Mouse (Mus musculus): ENCODE data around the gene Ascl1. TPM values are rescaled to one million over a fixed set of nuclear protein-coding genes. Genes with fewer than 3 reads are reported as not detected.
A peak's percentile ranks its signal among the peaks of the same experiment; 100 is the strongest.

Gene Ascl1
- polyA plus RNA-seq, 1 experiment from 2014 or later: 2.4 TPM

DNA sequence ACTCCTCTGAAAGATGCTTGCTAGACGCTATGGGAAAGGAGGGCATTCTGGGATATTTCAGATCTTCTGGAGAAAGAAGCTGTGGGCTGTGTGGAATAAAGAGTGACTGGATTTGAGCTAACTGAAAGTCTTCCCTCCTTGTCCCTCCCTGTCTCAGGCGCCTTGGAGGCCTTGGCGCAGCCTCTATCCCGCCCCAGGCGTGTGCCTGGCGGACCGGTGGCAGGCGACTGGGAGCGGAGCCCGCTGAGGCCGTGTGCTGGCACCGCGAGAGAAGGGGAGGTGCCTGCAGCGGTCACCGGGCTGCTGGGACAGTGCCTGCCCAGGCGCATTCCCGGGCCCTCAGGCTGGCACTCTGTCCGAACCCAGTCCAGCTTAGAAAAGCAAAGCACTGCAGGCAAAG is 1.1 kb upstream of the Ascl1 start:
- WGBS: under 1% methylated on average over 16 of the region's 18 CpGs
- no peaks in the 10 kb centered on the region for H3K36me3 ChIP-seq
- peak overlapping the region; percentile 56 for H3K4me3 ChIP-seq
- H3K27ac ChIP-seq: no peak overlapping the region
- H3K4me2 ChIP-seq: peak overlapping the region; percentile 99
- H3K4me1 ChIP-seq: peaks cover 20% of the 10 kb centered on the region; the same call in 1 of the 2 replicates
- peak; percentile 40; the same call in 1 of the 2 replicates for ATAC-seq (ENCODE audit: borderline replicate concordance, extremely low read depth, low FRiP score, low TSS enrichment)
- no peak overlapping the region for H3K9ac ChIP-seq
- H3K27me3 ChIP-seq: peaks cover 92% of the 10 kb centered on the region
- H3K9me3 ChIP-seq: no peaks in the 10 kb centered on the region

DNA sequence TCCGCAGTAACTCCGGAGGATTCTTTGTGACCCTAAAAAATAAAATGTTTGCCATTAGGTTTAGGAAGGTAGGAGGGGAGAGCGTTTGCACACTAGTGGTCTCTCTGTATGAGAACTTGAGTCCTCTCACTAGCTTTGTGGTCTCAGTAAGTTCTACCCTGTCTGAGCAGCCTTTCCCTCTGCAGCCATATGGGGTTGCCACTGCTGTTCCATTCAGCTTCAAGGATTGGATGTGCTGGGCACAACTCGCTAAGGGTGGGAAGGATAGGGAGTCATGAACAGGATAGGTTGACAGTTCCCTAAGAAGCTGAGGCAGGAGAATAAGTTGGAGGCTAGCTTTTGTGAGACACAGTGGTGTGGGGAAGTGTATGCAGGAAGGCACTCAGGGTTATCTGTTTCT is 716 bp upstream of the Ascl1 start:
- Histone ChIP-seq H3K27me3 (peaks cover 94% of the 10 kb centered on the region), H3K4me3 (peak overlapping the region; percentile 56), H3K36me3 (no peaks in the 10 kb centered on the region), H3K9me3 (no peaks in the 10 kb centered on the region), H3K27ac (no peak overlapping the region), H3K9ac (no peak overlapping the region), H3K4me1 (peaks cover 20% of the 10 kb centered on the region; the same call in 1 of the 2 replicates), H3K4me2 (peak overlapping the region; percentile 99)
- 2% methylated on average over 4 of the region's 4 CpGs for WGBS
- ATAC-seq (ENCODE audit: borderline replicate concordance, extremely low read depth, low FRiP score, low TSS enrichment): no peak

DNA sequence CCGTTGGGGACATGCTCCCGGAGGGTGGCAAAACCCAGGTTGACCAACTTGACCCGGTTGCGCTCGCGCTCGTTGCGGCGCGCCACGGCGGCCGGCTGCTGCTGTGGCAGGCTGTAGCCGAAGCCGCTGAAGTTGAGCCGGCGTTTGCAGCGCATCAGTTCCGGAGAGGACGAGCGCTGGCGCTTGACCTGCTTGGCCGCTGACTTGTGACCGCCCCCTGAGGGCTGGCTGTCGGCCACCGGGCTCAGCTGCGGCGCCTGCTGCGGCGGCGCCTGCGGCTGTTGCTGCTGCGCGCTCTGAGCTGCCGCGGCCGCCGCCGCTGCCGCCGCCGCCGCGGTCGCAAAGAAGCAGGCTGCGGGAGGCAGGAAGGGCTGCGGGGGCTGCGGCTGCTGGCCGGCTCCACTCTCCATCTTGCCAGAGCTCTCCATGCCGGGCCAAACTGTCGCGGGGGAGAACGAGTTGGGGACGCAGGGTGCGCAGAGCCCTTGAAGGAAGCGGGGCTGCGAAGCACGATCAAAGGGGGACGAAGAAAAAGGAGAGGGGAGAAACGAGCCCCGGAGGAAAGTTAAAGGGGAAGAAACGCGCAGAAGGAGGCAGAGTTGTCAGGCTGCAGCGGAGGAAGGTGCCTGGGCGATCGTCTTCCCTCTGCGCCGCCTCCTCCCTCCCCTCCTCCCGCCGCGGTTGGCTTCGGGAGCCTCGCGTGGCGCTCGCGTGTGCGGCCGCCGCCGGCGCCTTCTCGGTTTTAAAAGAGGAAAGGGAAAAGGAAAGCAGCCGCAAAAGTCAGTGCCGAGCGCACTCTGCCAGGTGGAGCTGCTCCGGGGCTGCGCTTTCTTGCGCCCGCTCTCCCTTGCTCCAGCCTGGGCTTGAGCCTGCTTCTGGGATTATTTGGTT is 554 bp downstream of the Ascl1 start:
- ATAC-seq (ENCODE audit: borderline replicate concordance, extremely low read depth, low FRiP score, low TSS enrichment): peak; percentile 77; the same call in 1 of the 2 replicates
- peak overlapping the region; percentile 34 for H3K9ac ChIP-seq

DNA sequence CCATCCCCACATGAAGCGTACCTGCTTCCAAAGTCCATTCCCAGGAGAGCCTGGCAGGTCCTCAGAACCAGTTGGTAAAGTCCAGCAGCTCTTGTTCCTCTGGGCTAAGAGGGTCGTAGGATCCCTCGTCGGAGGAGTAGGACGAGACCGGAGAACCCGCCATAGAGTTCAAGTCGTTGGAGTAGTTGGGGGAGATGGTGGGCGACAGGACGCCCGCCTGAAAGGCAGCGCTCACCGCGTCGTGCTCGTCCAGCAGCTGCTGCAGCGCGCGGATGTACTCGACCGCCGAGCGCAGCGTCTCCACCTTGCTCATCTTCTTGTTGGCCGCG is 1.2 kb downstream of the Ascl1 start:
- Histone ChIP-seq H3K4me3 (peak overlapping the region; percentile 56), H3K36me3 (no peaks in the 10 kb centered on the region), H3K27me3 (peaks cover 97% of the 10 kb centered on the region), H3K9ac (0 out of 2 replicates have a peak overlapping the region, but pooled peaks have one; percentile 34), H3K27ac (no peak overlapping the region), H3K9me3 (no peaks in the 10 kb centered on the region), H3K4me1 (peaks cover 20% of the 10 kb centered on the region; the same call in 1 of the 2 replicates), H3K4me2 (peak overlapping the region; percentile 99)
- ATAC-seq (ENCODE audit: borderline replicate concordance, extremely low read depth, low FRiP score, low TSS enrichment): no peak
- under 1% methylated on average over 26 of the region's 26 CpGs for WGBS

More for the DNA sequence above, 554 bp downstream of the Ascl1 start:
- Histone ChIP-seq H3K4me2 (peak overlapping the region; percentile 99), H3K4me3 (peak overlapping the region; percentile 56), H3K9me3 (no peaks in the 10 kb centered on the region), H3K36me3 (no peaks in the 10 kb centered on the region), H3K27me3 (peaks cover 95% of the 10 kb centered on the region), H3K4me1 (peaks cover 20% of the 10 kb centered on the region; the same call in 1 of the 2 replicates), H3K27ac (no peak overlapping the region)
- under 1% methylated on average over 89 of the region's 90 CpGs for WGBS

DNA sequence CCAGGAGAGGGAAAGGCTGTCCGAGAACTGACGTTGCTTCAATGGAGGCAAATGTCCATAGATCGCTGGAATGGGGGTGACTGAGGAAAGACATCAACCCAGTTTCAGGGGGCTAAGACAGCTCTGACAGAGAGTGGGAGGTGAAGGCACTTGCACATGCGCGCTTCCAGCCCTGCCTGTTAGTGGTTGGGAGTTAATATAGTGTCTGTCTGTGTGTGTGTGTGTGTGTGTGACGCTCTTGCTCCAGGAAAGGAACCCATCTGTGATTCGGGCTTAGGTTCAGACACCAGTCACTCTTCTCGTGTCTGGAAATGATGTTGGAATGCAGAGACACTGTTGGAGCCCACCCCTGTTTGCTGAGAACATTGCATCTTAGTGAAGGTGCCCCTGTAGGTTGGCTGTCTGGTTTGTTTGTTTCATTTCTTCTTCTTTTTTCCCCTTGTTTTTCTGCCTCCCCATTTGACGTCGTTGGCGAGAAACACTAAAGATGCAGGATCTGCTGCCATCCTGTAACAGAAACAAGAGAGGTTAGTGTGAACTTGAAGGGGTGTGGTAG is 1.9 kb downstream of the Ascl1 start:
- Histone ChIP-seq H3K4me3 (no peak overlapping the region), H3K9ac (no peak overlapping the region), H3K4me1 (peaks cover 20% of the 10 kb centered on the region; the same call in 1 of the 2 replicates), H3K27me3 (peaks cover 98% of the 10 kb centered on the region), H3K27ac (no peak overlapping the region), H3K36me3 (no peaks in the 10 kb centered on the region), H3K4me2 (0 out of 2 replicates have a peak overlapping the region, but pooled peaks have one; percentile 99), H3K9me3 (no peaks in the 10 kb centered on the region)
- WGBS: 5% methylated on average over 11 of the region's 11 CpGs
- no peak for ATAC-seq (ENCODE audit: borderline replicate concordance, extremely low read depth, low FRiP score, low TSS enrichment)

DNA sequence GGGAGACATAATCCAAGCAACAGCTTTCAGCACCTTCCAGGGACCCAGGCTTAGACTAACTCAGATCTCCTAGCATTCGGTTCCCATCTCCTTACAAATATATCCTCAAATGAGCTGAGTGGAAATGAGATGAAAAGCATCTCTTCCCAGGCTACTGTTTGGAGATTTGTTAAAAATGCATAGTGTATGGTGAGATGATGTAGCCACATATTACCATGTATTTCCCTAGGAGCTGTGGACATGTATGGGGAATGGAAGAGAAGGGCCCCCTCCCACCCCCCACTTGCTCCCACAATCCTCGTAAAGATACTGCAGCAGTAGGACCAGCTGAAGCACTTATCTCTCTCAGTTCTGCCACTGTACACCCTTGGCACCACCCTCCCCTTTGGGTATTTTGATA is 3.1 kb downstream of the Ascl1 start:
- 0% methylated on average over 2 of the region's 2 CpGs for WGBS
- no peak for ATAC-seq (ENCODE audit: borderline replicate concordance, extremely low read depth, low FRiP score, low TSS enrichment)
- Histone ChIP-seq H3K27me3 (peaks cover 98% of the 10 kb centered on the region), H3K27ac (no peak overlapping the region), H3K9me3 (no peaks in the 10 kb centered on the region), H3K9ac (no peak overlapping the region), H3K4me1 (peaks cover 27% of the 10 kb centered on the region; the same call in 1 of the 2 replicates), H3K4me3 (no peak overlapping the region), H3K4me2 (no peak overlapping the region), H3K36me3 (no peaks in the 10 kb centered on the region)

DNA sequence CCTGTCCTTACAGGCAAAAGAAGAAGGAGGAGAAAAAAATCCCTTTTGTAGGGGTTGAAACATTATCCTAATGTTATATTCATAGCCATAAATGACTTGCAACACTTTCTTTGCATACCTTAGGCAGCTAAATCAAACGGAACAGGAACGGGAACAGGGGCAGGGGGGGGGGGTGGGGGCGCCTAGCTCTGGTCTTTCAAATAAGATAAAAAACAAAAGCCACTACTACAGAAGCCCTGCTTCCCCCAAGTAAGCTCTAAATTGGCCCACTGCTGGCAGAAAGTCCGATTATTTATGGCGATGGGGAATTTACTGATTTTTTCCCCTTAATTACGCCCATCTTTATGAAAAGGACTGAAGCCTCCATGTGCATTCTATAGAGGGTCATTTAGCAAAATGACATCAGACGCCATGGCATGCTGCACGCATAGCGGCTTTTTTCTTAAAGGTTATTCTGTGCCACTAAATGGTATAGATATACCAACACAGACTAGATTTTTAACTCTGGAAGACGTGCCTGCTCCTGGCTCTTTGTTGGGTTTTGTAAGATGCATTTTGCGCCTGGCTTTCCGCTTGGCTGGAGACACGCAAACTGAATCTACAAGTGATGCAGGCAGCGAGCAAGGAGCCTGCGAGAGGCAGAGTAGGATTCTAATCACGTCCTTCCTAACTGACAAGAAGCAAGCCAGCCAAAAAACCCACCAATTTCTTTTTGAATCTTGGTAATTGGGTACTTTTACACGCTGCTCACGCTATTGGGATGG is 4.0 kb downstream of the Ascl1 start:
- peaks cover 23% of the 10 kb centered on the region; the same call in 1 of the 2 replicates for H3K4me1 ChIP-seq
- H3K27ac ChIP-seq: no peak overlapping the region
- ATAC-seq (ENCODE audit: borderline replicate concordance, extremely low read depth, low FRiP score, low TSS enrichment): no peak
- no peak overlapping the region for H3K4me2 ChIP-seq
- H3K9ac ChIP-seq: no peak overlapping the region
- peaks cover 98% of the 10 kb centered on the region for H3K27me3 ChIP-seq
- no peaks in the 10 kb centered on the region for H3K9me3 ChIP-seq
- WGBS: 6% methylated on average over 18 of the region's 18 CpGs
- no peak overlapping the region for H3K4me3 ChIP-seq
- H3K36me3 ChIP-seq: no peaks in the 10 kb centered on the region

DNA sequence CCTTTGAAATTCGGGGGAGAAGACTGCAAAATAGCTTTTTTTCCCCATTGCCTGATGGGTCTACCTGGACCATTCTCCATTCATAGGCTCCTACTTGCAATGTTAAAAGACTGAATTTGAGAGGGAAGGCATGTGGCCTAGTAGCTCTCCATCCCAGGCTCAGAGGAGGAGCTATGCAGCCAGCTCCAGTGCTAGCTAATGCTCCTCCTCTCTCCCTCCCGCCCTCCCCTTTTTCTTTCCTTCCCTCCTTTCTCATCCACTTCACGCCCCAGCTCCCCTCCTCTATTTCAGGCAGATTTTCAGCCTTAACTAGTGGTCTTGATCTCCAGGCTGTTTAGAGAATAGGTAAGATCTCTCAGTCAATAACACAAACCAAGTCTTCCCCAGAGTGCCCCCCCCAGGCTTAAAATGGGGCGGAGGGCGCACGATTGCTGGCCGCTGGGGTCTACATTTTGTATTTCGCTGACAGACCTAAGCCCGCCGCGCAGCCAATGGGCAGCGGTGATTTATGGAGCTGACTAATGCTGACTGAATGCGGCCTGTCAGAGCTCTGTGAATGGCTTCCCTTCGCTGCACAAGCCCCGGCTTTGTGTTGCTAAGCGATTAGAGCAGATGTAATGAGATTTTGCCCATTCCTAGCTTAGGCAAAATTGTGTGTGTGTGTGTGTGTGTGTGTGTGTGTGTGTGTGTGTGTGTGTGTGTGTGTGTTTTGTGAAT is 4.9 kb downstream of the Ascl1 start:
- no peak overlapping the region for H3K4me2 ChIP-seq
- H3K9me3 ChIP-seq: no peaks in the 10 kb centered on the region
- H3K27ac ChIP-seq: no peak overlapping the region
- WGBS: 2% methylated on average over 16 of the region's 16 CpGs
- H3K4me1 ChIP-seq: peaks cover 16% of the 10 kb centered on the region; the same call in 1 of the 2 replicates
- no peak overlapping the region for H3K4me3 ChIP-seq
- no peak overlapping the region for H3K9ac ChIP-seq
- no peaks in the 10 kb centered on the region for H3K36me3 ChIP-seq
- H3K27me3 ChIP-seq: peaks cover 93% of the 10 kb centered on the region
- no peak for ATAC-seq (ENCODE audit: borderline replicate concordance, extremely low read depth, low FRiP score, low TSS enrichment)

DNA sequence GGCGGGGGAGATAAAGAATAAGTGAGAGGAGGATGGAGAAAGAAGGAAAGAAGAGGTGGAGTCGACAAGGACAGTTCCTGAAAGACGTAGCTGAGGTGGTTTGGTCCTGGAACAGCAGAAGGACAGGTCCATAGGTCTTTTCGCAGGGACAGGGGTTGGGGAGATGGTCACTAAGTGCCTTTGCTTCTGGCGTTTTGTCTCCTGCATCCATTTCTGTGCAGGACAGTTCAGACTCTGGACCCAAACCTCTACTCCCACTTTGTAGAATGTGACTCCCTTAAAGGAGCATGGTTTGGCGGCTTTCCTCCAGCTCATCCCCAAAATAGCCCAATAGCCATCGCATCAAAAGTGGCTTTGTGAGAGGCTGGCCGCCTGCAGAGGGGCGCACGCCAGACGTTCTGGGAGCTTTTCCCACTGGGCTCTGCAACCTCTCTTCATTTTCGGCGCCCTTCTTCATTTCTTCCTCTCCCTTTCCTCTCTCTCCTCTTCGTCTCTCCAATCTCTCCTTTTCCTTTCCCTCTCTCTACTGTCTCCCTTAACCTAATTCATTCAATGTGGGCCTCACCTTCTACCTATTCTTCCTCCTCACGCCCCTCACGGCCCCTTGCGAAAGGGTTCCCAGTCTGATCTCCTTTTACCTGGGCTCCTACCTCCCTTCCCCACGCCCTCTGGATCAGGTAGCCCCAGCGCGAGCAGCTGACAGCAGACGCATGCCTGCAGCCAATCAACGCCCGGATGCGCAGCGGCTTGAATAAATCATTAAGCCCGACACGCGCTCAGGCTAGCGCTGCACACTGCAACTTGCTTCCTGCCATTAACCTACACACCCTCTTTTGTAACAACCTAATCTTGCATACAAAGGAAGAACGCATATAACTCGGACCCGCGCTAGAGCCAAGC is 7.5 kb downstream of the Ascl1 start:
- Histone ChIP-seq H3K4me3 (no peak overlapping the region), H3K27me3 (peaks cover 70% of the 10 kb centered on the region), H3K9me3 (no peaks in the 10 kb centered on the region), H3K4me2 (peak overlapping the region; percentile 23), H3K27ac (no peak overlapping the region), H3K36me3 (no peaks in the 10 kb centered on the region), H3K4me1 (0 out of 2 replicates have a peak, but pooled peaks cover 7% of the 10 kb centered on the region), H3K9ac (no peak overlapping the region)
- 0 out of 2 replicates have a peak, but pooled peaks have one; percentile 49 for ATAC-seq (ENCODE audit: borderline replicate concordance, extremely low read depth, low FRiP score, low TSS enrichment)
- WGBS: under 1% methylated on average over 33 of the region's 33 CpGs

DNA sequence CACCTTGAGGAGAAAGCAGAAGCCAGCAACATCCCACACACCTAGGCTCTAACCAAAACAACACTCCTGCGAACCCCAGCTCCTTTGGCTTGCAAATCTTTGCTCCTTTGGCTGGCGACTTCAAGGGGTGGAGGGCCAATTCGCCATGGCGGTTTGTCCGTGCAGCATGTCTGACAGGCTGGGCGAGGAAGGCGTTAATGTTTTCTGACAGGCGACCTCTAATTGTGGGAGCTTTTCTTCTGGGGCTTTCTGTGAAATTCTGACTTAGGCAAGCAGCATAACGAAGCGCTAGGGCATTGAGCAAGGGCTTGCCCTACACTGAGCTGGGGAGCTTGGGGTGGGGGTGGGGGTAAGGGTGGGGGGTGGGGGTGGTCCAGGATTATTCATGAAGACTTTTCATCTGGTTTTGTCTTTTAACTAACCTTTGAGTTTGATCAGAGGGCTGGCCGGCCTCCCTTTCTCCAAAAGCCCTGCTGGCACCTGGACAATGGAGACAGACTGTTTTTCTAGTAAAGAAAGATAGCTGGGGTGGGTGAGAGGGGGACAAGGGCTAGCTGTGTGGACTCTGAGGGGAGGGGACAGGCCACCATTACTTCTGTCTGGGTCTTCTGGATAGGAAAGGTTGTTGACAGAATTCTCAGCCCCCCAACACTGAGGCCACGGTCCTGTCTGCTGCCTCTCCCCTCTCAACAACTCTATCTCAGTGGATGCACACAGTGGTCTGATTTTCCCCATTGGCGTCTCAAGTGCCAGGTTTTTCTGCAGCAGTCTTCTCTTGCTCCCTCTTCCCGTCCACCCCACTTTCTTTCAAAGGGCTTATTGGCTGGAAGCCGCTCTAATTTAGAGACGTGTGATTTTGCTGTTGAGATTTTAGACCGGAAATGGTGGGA is 8.4 kb downstream of the Ascl1 start:
- H3K4me3 ChIP-seq: no peak overlapping the region
- peaks cover 61% of the 10 kb centered on the region for H3K27me3 ChIP-seq
- 0 out of 2 replicates have a peak, but pooled peaks cover 7% of the 10 kb centered on the region for H3K4me1 ChIP-seq
- ATAC-seq (ENCODE audit: borderline replicate concordance, extremely low read depth, low FRiP score, low TSS enrichment): no peak
- WGBS: 3% methylated on average over 17 of the region's 17 CpGs
- no peak overlapping the region for H3K9ac ChIP-seq
- no peak overlapping the region for H3K27ac ChIP-seq
- 0 out of 2 replicates have a peak overlapping the region, but pooled peaks have one; percentile 23 for H3K4me2 ChIP-seq
- H3K9me3 ChIP-seq: no peaks in the 10 kb centered on the region
- no peaks in the 10 kb centered on the region for H3K36me3 ChIP-seq

Data from lung, embryonic 15.5 days (tissue).